Mouse (Mus musculus) stomach, embryonic 15.5 days (tissue): Measurements from ENCODE around the gene Inpp4b. TPM values are rescaled to one million over a fixed set of nuclear protein-coding genes. Genes with fewer than 3 reads are reported as not detected.

ENCODE experiments used
- ATAC-seq: fragments of 200-750 bp; cut with Nextera tagmentation; 2 replicates; pipeline ENCODE4 v1.8.0; 2017; ENCODE audit warnings: low read depth, moderate number of reproducible peaks, moderate TSS enrichment; ENCODE audit not compliant: insufficient read depth, low FRiP score
- H3K27ac ChIP-seq: fragments of 300-500 bp; sonication (generic); 2 replicates; pipeline ENCODE4 v1.5.1; 2015; ENCODE audit warnings: mild to moderate bottlenecking, inconsistent platforms
- H3K27me3 ChIP-seq: fragments of 300-500 bp; sonication (generic); replicated peaks from 2 replicates; pipeline ENCODE4 v1.6.1; 2015; ENCODE audit warnings: inconsistent platforms
- H3K36me3 ChIP-seq: fragments of 300-500 bp; sonication (generic); 2 replicates; pipeline ENCODE4 v1.6.1; 2015; ENCODE audit warnings: inconsistent platforms
- H3K4me1 ChIP-seq: fragments of 300-500 bp; sonication (generic); 2 replicates; pipeline ENCODE4 v1.6.1; 2015; ENCODE audit warnings: inconsistent platforms
- H3K4me2 ChIP-seq: fragments of 300-500 bp; sonication (generic); 2 replicates; pipeline ENCODE4 v1.6.1; 2015; ENCODE audit warnings: mild to moderate bottlenecking, inconsistent platforms
- H3K4me3 ChIP-seq: fragments of 300-500 bp; sonication (generic); replicated peaks from 2 replicates; pipeline ENCODE4 v1.5.1; 2015; ENCODE audit warnings: inconsistent platforms
- H3K9ac ChIP-seq: fragments of 300-500 bp; sonication (generic); 2 replicates; pipeline ENCODE4 v1.6.1; 2015; ENCODE audit warnings: inconsistent platforms
- H3K9me3 ChIP-seq: fragments of 300-500 bp; sonication (generic); 2 replicates; pipeline ENCODE4 v1.6.1; 2016; ENCODE audit warnings: inconsistent platforms
- WGBS: fragments of 180-500 bp; shearing (Covaris S2); methylation state at CpG from one replicate; pipeline ENCODE4 v1.1.7; 2015; 5-methylcytosine and 5-hydroxymethylcytosine counted together
- polyA plus RNA-seq: library from polyadenylated mRNA; unstranded; fragments of >200 nt; fragmentation: Nextera tagmentation; extraction: Ambion mirVana; gene quantifications from 2 replicates; pipeline ENCODE4 v1.2.1, GENCODE M21; 2015

The Inpp4b gene
- polyA plus RNA-seq, 1 experiment from 2014 or later = 6.7 TPM

GRCm38 (mm10) chr8:81371844-81372243 is 29.5 kb downstream of the Inpp4b start:
- H3K9me3 ChIP-seq = no peaks in the 10 kb centered on the region
- H3K36me3 ChIP-seq = no peaks in the 10 kb centered on the region
- H3K9ac ChIP-seq = no peak overlapping the region
- no peak overlapping the region for H3K4me3 ChIP-seq
- no peaks in the 10 kb centered on the region for H3K27me3 ChIP-seq
- no peak overlapping the region for H3K4me2 ChIP-seq
- 75% methylated on average over 4 of the region's 4 CpGs for WGBS
- no peak overlapping the region for H3K27ac ChIP-seq
- ATAC-seq = no peak
- H3K4me1 ChIP-seq = no peaks in the 10 kb centered on the region

DNA sequence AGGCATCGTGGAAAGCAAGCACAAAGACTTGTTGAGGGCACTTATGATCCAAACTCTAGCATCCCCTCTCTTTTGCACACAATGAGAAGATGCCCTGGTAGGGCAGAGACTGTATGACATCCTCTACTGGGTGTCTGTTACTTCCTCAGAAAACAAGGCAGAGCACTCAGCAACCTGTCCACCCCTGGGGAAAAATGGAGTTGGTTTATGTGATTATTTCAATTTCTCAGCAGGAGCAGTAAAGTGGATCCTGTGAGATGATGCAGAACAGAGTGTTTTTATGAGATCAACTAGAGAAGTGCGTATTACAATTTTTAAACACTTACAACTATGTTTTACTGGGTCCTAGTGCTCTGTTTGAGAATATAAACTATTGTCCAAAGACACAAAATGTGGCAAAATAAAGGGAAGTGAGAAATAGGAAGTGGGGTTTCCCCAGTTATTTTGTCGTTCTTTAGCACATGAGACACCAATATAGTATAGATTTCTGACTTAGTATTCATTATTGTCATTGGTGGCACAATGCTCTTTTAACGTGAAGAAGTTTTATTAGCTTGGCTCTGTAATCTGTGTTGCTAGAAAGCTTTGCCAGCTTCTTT is 32.6 kb downstream of the Inpp4b start:
- no peak overlapping the region for H3K27ac ChIP-seq
- H3K4me2 ChIP-seq = no peak overlapping the region
- H3K9me3 ChIP-seq = no peaks in the 10 kb centered on the region
- no peak overlapping the region for H3K4me3 ChIP-seq
- 73% methylated on average over 4 of the region's 4 CpGs for WGBS
- H3K9ac ChIP-seq = no peak overlapping the region
- no peaks in the 10 kb centered on the region for H3K27me3 ChIP-seq
- ATAC-seq = no peak
- no peaks in the 10 kb centered on the region for H3K36me3 ChIP-seq
- no peaks in the 10 kb centered on the region for H3K4me1 ChIP-seq

- H3K27ac ChIP-seq = no peak overlapping the region
- H3K9ac ChIP-seq = no peak overlapping the region
- H3K4me1 ChIP-seq = no peaks in the 10 kb centered on the region
- WGBS = 85% methylated on average over 6 of the region's 6 CpGs
- no peaks in the 10 kb centered on the region for H3K27me3 ChIP-seq
- H3K36me3 ChIP-seq = no peaks in the 10 kb centered on the region
- no peak overlapping the region for H3K4me3 ChIP-seq
- no peak for ATAC-seq
- no peak overlapping the region for H3K4me2 ChIP-seq
- H3K9me3 ChIP-seq = no peaks in the 10 kb centered on the region
These were observed 46.6 kb downstream of the Inpp4b start for GRCm38 (mm10) chr8:81388953-81389352.

GRCm38 (mm10) chr8:81399071-81399470 is 56.7 kb downstream of the Inpp4b start:
- Histone ChIP-seq H3K4me3 (no peak overlapping the region), H3K27ac (no peak overlapping the region), H3K9me3 (no peaks in the 10 kb centered on the region), H3K36me3 (no peaks in the 10 kb centered on the region), H3K27me3 (no peaks in the 10 kb centered on the region), H3K9ac (no peak overlapping the region), H3K4me1 (no peaks in the 10 kb centered on the region), H3K4me2 (no peak overlapping the region)
- ATAC-seq = no peak

- H3K4me1 ChIP-seq = no peaks in the 10 kb centered on the region
- H3K27ac ChIP-seq = no peak overlapping the region
- no peak for ATAC-seq
- no peak overlapping the region for H3K4me2 ChIP-seq
- no peaks in the 10 kb centered on the region for H3K36me3 ChIP-seq
- no peaks in the 10 kb centered on the region for H3K27me3 ChIP-seq
- H3K9me3 ChIP-seq = no peaks in the 10 kb centered on the region
- no peak overlapping the region for H3K9ac ChIP-seq
- no peak overlapping the region for H3K4me3 ChIP-seq
- WGBS = 73% methylated on average over 4 of the region's 4 CpGs
These were observed 57.1 kb downstream of the Inpp4b start for GRCm38 (mm10) chr8:81399501-81399900.

DNA sequence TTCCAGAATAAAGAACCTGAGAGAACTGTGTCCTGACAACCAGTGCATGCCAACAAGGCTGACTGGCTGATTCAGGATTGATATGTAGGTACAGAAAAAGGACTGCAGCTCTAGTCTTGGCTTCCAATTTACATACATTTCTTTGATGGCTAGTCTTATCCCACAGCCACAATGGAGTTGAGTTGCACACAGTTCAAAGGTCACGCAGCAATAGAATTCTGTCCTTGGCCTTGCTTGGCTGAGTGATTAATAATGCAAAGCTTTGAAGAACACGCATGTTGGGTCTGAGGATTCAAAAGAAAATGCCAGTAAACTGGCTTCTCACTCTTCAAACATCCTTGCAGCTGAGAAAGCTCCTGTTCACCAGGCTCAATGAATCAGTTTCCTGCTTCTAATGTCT is 70.4 kb downstream of the Inpp4b start:
- Histone ChIP-seq H3K36me3 (no peaks in the 10 kb centered on the region), H3K4me3 (no peak overlapping the region), H3K9me3 (no peaks in the 10 kb centered on the region), H3K9ac (no peak overlapping the region), H3K4me1 (no peaks in the 10 kb centered on the region), H3K27ac (no peak overlapping the region), H3K27me3 (no peaks in the 10 kb centered on the region), H3K4me2 (no peak overlapping the region)
- no peak for ATAC-seq
- WGBS = 77% methylated on average over 2 of the region's 2 CpGs

DNA sequence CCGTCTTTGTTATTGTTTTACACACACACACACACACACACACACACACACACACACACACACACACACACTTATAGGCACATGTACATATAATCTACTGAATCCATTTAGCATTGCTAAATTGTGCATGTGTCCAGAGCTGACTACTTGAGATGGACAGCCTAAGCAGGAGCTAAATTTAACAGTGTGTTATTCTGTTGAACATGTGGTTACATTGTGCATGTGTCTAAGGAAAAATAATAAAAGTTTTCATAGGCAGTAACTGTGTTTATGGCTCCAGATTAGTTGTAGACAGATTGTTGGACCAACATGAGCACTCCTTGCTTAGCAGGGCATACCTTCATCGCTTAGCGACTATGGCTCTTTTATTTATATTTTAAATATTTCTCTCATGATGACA is 101.6 kb downstream of the Inpp4b start:
- Histone ChIP-seq H3K27me3 (no peaks in the 10 kb centered on the region), H3K9me3 (no peaks in the 10 kb centered on the region), H3K36me3 (no peaks in the 10 kb centered on the region), H3K4me3 (no peak overlapping the region), H3K9ac (no peak overlapping the region), H3K27ac (no peak overlapping the region), H3K4me1 (no peaks in the 10 kb centered on the region), H3K4me2 (no peak overlapping the region)
- WGBS = 85% methylated on average over 3 of the region's 3 CpGs
- no peak for ATAC-seq

- no peak overlapping the region for H3K4me3 ChIP-seq
- no peak overlapping the region for H3K9ac ChIP-seq
- H3K36me3 ChIP-seq = no peaks in the 10 kb centered on the region
- ATAC-seq = no peak
- H3K4me2 ChIP-seq = no peak overlapping the region
- no peak overlapping the region for H3K27ac ChIP-seq
- no peaks in the 10 kb centered on the region for H3K9me3 ChIP-seq
- no peaks in the 10 kb centered on the region for H3K4me1 ChIP-seq
- H3K27me3 ChIP-seq = no peaks in the 10 kb centered on the region
- WGBS = 73% methylated on average over 2 of the region's 2 CpGs
These were observed 107.4 kb downstream of the Inpp4b start for GRCm38 (mm10) chr8:81449798-81450197.

DNA sequence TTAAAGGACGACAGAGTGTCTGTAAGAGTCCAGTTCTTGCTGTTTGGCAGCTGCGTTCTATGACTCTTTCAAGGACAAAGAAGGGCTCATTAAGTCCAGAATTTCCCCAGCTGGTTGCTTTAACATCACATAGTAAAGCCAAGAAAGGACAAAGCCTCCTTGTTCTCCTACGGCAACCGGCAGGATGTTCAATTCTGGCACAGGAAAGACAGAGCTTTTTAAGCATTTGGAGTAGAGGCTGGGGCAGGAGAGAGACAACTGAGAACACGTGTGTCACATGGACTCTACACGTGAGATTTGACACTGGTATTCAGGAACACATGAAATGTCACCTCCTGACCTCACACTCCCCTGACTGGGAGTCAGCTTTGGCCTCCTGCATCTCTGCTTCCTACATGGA is 109.7 kb downstream of the Inpp4b start:
- 58% methylated on average over 6 of the region's 6 CpGs for WGBS
- H3K9ac ChIP-seq = no peak overlapping the region
- H3K9me3 ChIP-seq = no peaks in the 10 kb centered on the region
- no peaks in the 10 kb centered on the region for H3K36me3 ChIP-seq
- no peak for ATAC-seq
- H3K4me1 ChIP-seq = no peaks in the 10 kb centered on the region
- H3K4me3 ChIP-seq = no peak overlapping the region
- no peak overlapping the region for H3K27ac ChIP-seq
- H3K27me3 ChIP-seq = no peaks in the 10 kb centered on the region
- H3K4me2 ChIP-seq = no peak overlapping the region

DNA sequence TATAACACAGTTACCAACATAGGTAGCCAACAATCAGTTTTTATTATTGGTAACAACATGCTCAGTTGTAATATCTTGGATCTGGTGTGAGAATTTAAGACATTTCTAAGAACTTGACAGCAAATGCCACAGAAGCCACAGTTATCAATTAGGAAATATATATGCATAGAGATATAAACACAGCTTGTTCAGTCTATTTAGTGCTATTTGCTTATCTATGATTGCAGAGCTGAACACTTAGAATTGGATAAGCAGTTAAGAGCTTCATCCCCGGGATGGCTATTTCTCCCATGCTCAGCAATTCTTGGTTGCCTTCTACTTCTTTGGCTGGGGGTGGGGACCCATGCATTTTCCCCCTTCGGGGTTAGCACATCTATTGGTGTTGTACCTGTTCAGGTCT is 112.5 kb downstream of the Inpp4b start:
- H3K27me3 ChIP-seq = no peaks in the 10 kb centered on the region
- no peaks in the 10 kb centered on the region for H3K4me1 ChIP-seq
- H3K4me2 ChIP-seq = no peak overlapping the region
- H3K9me3 ChIP-seq = no peaks in the 10 kb centered on the region
- no peak overlapping the region for H3K9ac ChIP-seq
- ATAC-seq = no peak
- H3K36me3 ChIP-seq = no peaks in the 10 kb centered on the region
- H3K27ac ChIP-seq = no peak overlapping the region
- WGBS = 67% methylated on average over 2 of the region's 2 CpGs
- H3K4me3 ChIP-seq = no peak overlapping the region

DNA sequence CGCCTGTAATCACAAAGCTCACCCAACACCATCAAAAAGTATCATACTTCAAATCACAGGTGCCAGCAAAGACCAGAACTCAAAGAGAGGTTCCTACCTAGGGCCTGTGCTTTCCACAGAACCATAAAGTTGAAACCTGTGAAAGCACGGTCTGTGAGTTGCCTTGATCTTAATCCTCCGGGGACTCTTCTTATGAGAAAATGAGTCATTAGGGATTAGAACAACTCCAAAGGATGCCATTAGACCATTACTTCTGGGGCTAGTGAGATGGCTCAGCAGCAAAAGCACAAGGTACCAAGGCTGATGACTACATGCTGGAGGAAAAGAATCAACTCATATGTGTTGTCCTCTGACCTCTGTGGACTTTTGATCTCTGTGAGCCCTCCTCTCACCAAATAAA is 121.4 kb downstream of the Inpp4b start:
- Histone ChIP-seq H3K4me2 (no peak overlapping the region), H3K4me3 (no peak overlapping the region), H3K9ac (no peak overlapping the region), H3K4me1 (no peaks in the 10 kb centered on the region), H3K36me3 (no peaks in the 10 kb centered on the region), H3K9me3 (no peaks in the 10 kb centered on the region), H3K27me3 (no peaks in the 10 kb centered on the region), H3K27ac (no peak overlapping the region)
- no peak for ATAC-seq
- WGBS = 79% methylated on average over 3 of the region's 3 CpGs

DNA sequence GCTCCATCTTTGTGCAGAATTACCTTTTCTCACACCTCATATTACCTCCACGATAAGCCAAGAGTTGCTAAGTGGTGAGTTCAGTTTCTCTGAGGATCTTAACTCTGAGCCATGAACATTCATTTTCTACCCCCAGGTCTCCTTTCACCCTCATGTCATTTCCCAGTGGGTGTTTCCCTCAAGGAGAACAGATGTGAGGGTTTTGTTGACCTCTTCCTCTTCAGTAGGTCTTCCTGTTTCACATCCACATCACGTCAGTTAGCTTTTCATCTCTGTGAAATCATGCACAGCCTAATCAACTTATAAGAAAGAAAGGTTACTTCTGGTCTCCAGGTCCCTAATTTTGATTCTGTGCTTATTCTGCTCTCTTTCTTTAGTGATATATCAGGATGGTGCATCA is 124.4 kb downstream of the Inpp4b start:
- no peak for ATAC-seq
- WGBS = 67% methylated on average over 2 of the region's 2 CpGs
- no peak overlapping the region for H3K9ac ChIP-seq
- no peak overlapping the region for H3K4me3 ChIP-seq
- no peaks in the 10 kb centered on the region for H3K27me3 ChIP-seq
- H3K36me3 ChIP-seq = no peaks in the 10 kb centered on the region
- no peak overlapping the region for H3K4me2 ChIP-seq
- no peaks in the 10 kb centered on the region for H3K4me1 ChIP-seq
- no peak overlapping the region for H3K27ac ChIP-seq
- H3K9me3 ChIP-seq = no peaks in the 10 kb centered on the region

GRCm38 (mm10) chr8:81478674-81479073 is 136.3 kb downstream of the Inpp4b start:
- ATAC-seq = no peak
- WGBS = 29% methylated on average over 3 of the region's 3 CpGs
- H3K4me2 ChIP-seq = no peak overlapping the region

More at GRCm38 (mm10) chr8:81478674-81479073, 136.3 kb downstream of the Inpp4b start:
- Histone ChIP-seq H3K27me3 (no peaks in the 10 kb centered on the region), H3K36me3 (no peaks in the 10 kb centered on the region), H3K4me1 (no peaks in the 10 kb centered on the region), H3K27ac (no peak overlapping the region), H3K9me3 (no peaks in the 10 kb centered on the region), H3K9ac (no peak overlapping the region), H3K4me3 (no peak overlapping the region)
